In the genomic region with DNA sequence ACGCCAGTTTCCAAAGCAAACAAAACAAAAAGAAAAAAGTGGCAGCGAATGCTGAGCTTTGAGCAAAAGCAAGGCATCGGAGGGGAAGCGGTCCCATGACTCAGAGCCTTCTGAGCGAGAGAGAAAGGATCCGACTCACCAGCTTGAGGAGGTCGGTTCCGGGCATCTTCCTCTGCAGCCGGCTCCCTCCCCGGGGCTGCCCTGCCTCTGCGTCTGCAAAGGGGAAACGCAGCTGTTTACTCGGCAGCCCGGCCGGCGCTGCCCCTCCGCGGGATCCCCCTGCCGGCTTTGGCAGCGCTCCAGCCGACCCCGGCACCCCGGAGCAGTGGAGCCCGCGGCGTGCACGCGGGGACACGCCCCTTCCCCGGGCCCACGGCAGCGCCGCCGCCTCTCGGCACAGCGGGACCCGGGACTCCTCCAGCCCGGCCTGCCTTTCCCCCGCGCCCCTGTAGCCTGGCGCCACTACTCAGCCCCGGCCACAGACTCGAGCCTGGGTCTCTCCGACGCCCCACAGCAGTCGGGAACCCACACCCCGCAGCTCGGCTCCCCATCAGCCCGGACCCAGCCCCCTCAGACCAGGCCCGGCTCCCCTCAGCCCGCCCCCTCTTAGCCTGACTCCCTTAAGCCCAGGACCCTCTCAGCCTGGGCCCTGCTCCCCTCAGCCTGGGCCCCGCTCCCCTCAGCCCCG, we compare ENCODE assay signal across 8 mouse cellular contexts. TPM values are rescaled to one million over a fixed set of nuclear protein-coding genes. Genes with fewer than 3 reads are reported as not detected.
DNase-seq lines count a peak whose midpoint lies in the region; ATAC-seq and TF ChIP-seq lines count a peak whose summit lies in the region.

No protein-coding gene starts in this region.

- ATAC-seq in forebrain, postnatal 0 days: peak; percentile 35
- peak; percentile 43 to 63; a peak in 3 of 4 replicates for ATAC-seq in hematopoietic stem cell, adult 5-6 weeks (replicated peaks in 1 of 2; ENCODE audit: insufficient read depth in 1 of 2, low FRiP score in 2 of 2, low TSS enrichment in 1 of 2, low read depth in 1 of 2, poor library complexity in 2 of 2, severe bottlenecking in 2 of 2)

- H3K27ac ChIP-seq in MEL (ENCODE audit: control insufficient read depth, low read depth, low read length): peak overlapping the region; percentile 56
- no peak overlapping the region; the same call in 1 of the 2 replicates for H3K27ac ChIP-seq in cerebellum, adult 2 months (ENCODE audit: insufficient read depth, low read length)
- H3K27ac ChIP-seq in forebrain, postnatal 0 days (ENCODE audit: low read depth, low read length): peak overlapping the region; percentile 94

- peaks cover 4% of the 10 kb centered on the region for H3K79me2 ChIP-seq in MEL (ENCODE audit: control insufficient read depth, insufficient read depth, low read length, poor library complexity)

- H3K4me3 ChIP-seq in MEL (ENCODE audit: control insufficient read depth in 1 of 2, insufficient read depth in 1 of 2, low read depth in 2 of 2, low read length in 2 of 2): peak overlapping the region; percentile 66 to 81
- H3K4me3 ChIP-seq in cerebellum, adult 2 months (replicated peaks; ENCODE audit: insufficient read depth, low read depth, low read length): peak overlapping the region; percentile 77
- peak overlapping the region; percentile 79 for H3K4me3 ChIP-seq in forebrain, postnatal 0 days (ENCODE audit: low read depth, low read length)

- WGBS in cerebellum, adult 2 months: 1% methylated on average over 50 of the region's 53 CpGs
- 2% methylated on average over 37 of the region's 53 CpGs for WGBS in forebrain, postnatal 0 days

- TF ChIP-seq POLR2A in MEL (IDR thresholded peaks at IDR 0.05; ENCODE audit: control insufficient read depth in 1 of 2, insufficient read depth in 1 of 2, low read depth in 1 of 2, low read length in 2 of 2, poor library complexity in 1 of 2): peak in 1 of 2 experiments; percentile 30; a peak in 1 of 4 replicates
- no peak for TF ChIP-seq POLR2A in cerebellum, adult 2 months (IDR thresholded peaks at IDR 0.05; ENCODE audit: borderline replicate concordance, insufficient read depth, low read length)

- DNase-seq in MEL (ENCODE audit: low read depth, low spot score): peak; percentile 72
- DNase-seq in cerebellum, adult 2 months: peak; percentile 46 to 52
- peak; percentile 68 for DNase-seq in forebrain, postnatal 0 days
- peak; percentile 44 to 45 for DNase-seq in layer of hippocampus, postnatal 14 days (ENCODE audit: low spot score in 2 of 2)
- peak; percentile 42 for DNase-seq in lung, postnatal 25 days (ENCODE audit: low spot score)
- peak; percentile 71 for DNase-seq in retina, embryonic 14.5 days (ENCODE audit: low spot score)
- peak; percentile 77 for DNase-seq in thymus, postnatal 25 days

- peaks cover 0 to 12% of the 10 kb centered on the region in 2 experiments; a peak in 2 of 4 replicates for H3K36me3 ChIP-seq in MEL (ENCODE audit: control insufficient read depth in 1 of 2, insufficient read depth in 2 of 2, low read length in 2 of 2)
- no peaks in the 10 kb centered on the region for H3K36me3 ChIP-seq in forebrain, postnatal 0 days (ENCODE audit: insufficient read depth)

- H3K4me1 ChIP-seq in MEL (ENCODE audit: control insufficient read depth in 1 of 2, insufficient read depth in 2 of 2, low read length in 2 of 2): peaks cover 2 to 17% of the 10 kb centered on the region in 2 experiments; a peak in 3 of 4 replicates
- H3K4me1 ChIP-seq in cerebellum, adult 2 months (ENCODE audit: control insufficient read depth, insufficient read depth, low read length): peaks cover 8% of the 10 kb centered on the region; the same call in 1 of the 2 replicates
- no peaks in the 10 kb centered on the region for H3K4me1 ChIP-seq in forebrain, postnatal 0 days (ENCODE audit: insufficient read depth)

- no peak for TF ChIP-seq RAD21 in MEL (IDR thresholded peaks at IDR 0.05; ENCODE audit: low read depth, low read length)

- H3K4me2 ChIP-seq in forebrain, postnatal 0 days (ENCODE audit: low read depth): peak overlapping the region; percentile 82

- no peaks in the 10 kb centered on the region for H3K27me3 ChIP-seq in MEL (ENCODE audit: control insufficient read depth in 1 of 2, insufficient read depth in 2 of 2, low read length in 2 of 2)
- no peaks in the 10 kb centered on the region for H3K27me3 ChIP-seq in cerebellum, adult 2 months (ENCODE audit: control insufficient read depth, insufficient read depth, low read length)
- no peaks in the 10 kb centered on the region for H3K27me3 ChIP-seq in forebrain, postnatal 0 days (ENCODE audit: insufficient read depth, low read length)

- no peak for TF ChIP-seq EP300 in MEL (IDR thresholded peaks at IDR 0.05; ENCODE audit: low read depth in 1 of 2, low read length in 2 of 2)

- no peaks in the 10 kb centered on the region for H3K9me3 ChIP-seq in MEL (replicated peaks; ENCODE audit: insufficient read depth, low read length)
- no peaks in the 10 kb centered on the region for H3K9me3 ChIP-seq in forebrain, postnatal 0 days (ENCODE audit: low read length)

- no peak for TF ChIP-seq CTCF in MEL (IDR thresholded peaks at IDR 0.05 in 2 of 3, conservative IDR thresholded peaks at IDR 0.05 in 1 of 3; ENCODE audit: control insufficient read depth in 1 of 3, insufficient read depth in 1 of 3, low read depth in 2 of 3, low read length in 3 of 3, poor library complexity in 1 of 3, severe bottlenecking in 1 of 3)
- TF ChIP-seq CTCF in cerebellum, adult 2 months (IDR thresholded peaks at IDR 0.05; ENCODE audit: borderline replicate concordance, insufficient read depth, low read depth, low read length): no peak
- no peak for TF ChIP-seq CTCF in forebrain, postnatal 0 days (IDR thresholded peaks at IDR 0.05; ENCODE audit: low read depth)

- H3K9ac ChIP-seq in MEL (ENCODE audit: control insufficient read depth, low read depth, low read length, poor library complexity, severe bottlenecking): peak overlapping the region; percentile 69
- H3K9ac ChIP-seq in forebrain, postnatal 0 days: peak overlapping the region; percentile 78

TF ChIP-seq in MEL, 35 proteins besides CTCF, POLR2A, EP300 and RAD21:
- TF ChIP-seq UBTF (IDR thresholded peaks at IDR 0.05; ENCODE audit: borderline replicate concordance, insufficient read depth, low read depth, low read length) (no peak), TBP (IDR thresholded peaks at IDR 0.05; ENCODE audit: low read depth, low read length) (peak; percentile 65; the same call in 1 of the 2 replicates), MXI1 (IDR thresholded peaks at IDR 0.05; ENCODE audit: low read depth, low read length) (peak; percentile 82), KAT2A (conservative IDR thresholded peaks at IDR 0.05; ENCODE audit: low read depth, low read length) (no peak), HCFC1 (IDR thresholded peaks at IDR 0.05; ENCODE audit: low read depth, low read length) (no peak), MAZ (IDR thresholded peaks at IDR 0.05; ENCODE audit: low read depth, low read length) (no peak; the same call in 1 of the 2 replicates), ELF1 (IDR thresholded peaks at IDR 0.05; ENCODE audit: low read depth, low read length) (no peak), NELFE (IDR thresholded peaks at IDR 0.05; ENCODE audit: low read depth, low read length) (peak; percentile 15; the same call in 1 of the 2 replicates), SIN3A (IDR thresholded peaks at IDR 0.05; ENCODE audit: low read length) (peak; percentile 54; the same call in 1 of the 2 replicates), RCOR1 (IDR thresholded peaks at IDR 0.05; ENCODE audit: low read depth, low read length) (no peak), MAX (IDR thresholded peaks at IDR 0.05; ENCODE audit: low read length) (no peak), POLR2AphosphoS2 (IDR thresholded peaks at IDR 0.05; ENCODE audit: low read length) (no peak), JUND (IDR thresholded peaks at IDR 0.05; ENCODE audit: low read depth, low read length) (no peak), CHD2 (IDR thresholded peaks at IDR 0.05; ENCODE audit: low read length) (no peak)
TF ChIP-seq in MEL: peak in this region for 4.

RNA-seq across cellular contexts. Expression of gene Sgpl1, which starts 1.2 kb away (rescaled TPM):
- 7.9 and 8.7 TPM in 2 replicates for total RNA-seq in MEL (2012; rRNA removed)
- polyA plus RNA-seq in MEL (2012; ENCODE audit: insufficient read depth in 1 of 2, insufficient read length in 2 of 2, low read depth in 1 of 2, low replicate concordance in 2 of 2, missing spikeins in 1 of 2): 10 to 100 TPM in 1 of 2 experiments, not detected in 1; 11.7 TPM
- polyA plus RNA-seq in cerebellum, adult 2 months (2012; rRNA removed): 39.6 and 39.7 TPM in 2 replicates
- total RNA-seq in forebrain, postnatal 0 days (2014; rRNA removed): 40.6 and 50.6 TPM in 2 replicates
- 28.0 and 31.9 TPM in 2 replicates for polyA plus RNA-seq in forebrain, postnatal 0 days (2015; fragmentation: Nextera tagmentation; extraction: Ambion mirVana)
- total RNA-seq in hematopoietic stem cell, adult 5-6 weeks (2017): 28.6 and 57.9 TPM in 2 replicates
- 10 to 100 TPM; 26.4 to 26.7 TPM for total RNA-seq in layer of hippocampus, postnatal 14 days (2021)

RNA-seq across cellular contexts. Expression of gene Tbata, which starts 25.5 kb away (rescaled TPM):
- not detected in 2 replicates for total RNA-seq in MEL (2012; rRNA removed)
- not detected for polyA plus RNA-seq in MEL (2012; ENCODE audit: insufficient read depth in 1 of 2, insufficient read length in 2 of 2, low read depth in 1 of 2, low replicate concordance in 2 of 2, missing spikeins in 1 of 2)
- 38.2 and 43.5 TPM in 2 replicates for polyA plus RNA-seq in cerebellum, adult 2 months (2012; rRNA removed)
- 0.62 and 1.2 TPM in 2 replicates for total RNA-seq in forebrain, postnatal 0 days (2014; rRNA removed)
- polyA plus RNA-seq in forebrain, postnatal 0 days (2015; fragmentation: Nextera tagmentation; extraction: Ambion mirVana): 2.9 and 4.7 TPM in 2 replicates
- total RNA-seq in hematopoietic stem cell, adult 5-6 weeks (2017): not detected in 2 replicates
- total RNA-seq in layer of hippocampus, postnatal 14 days (2021): 10 to 100 TPM; 10.8 TPM

RNA-seq across cellular contexts. Expression of gene Pcbd1, which starts 57.1 kb away (rescaled TPM):
- not detected in 2 replicates for total RNA-seq in MEL (2012; rRNA removed)
- polyA plus RNA-seq in MEL (2012; ENCODE audit: insufficient read depth in 1 of 2, insufficient read length in 2 of 2, low read depth in 1 of 2, low replicate concordance in 2 of 2, missing spikeins in 1 of 2): not detected
- 25.7 and 26.3 TPM in 2 replicates for polyA plus RNA-seq in cerebellum, adult 2 months (2012; rRNA removed)
- total RNA-seq in forebrain, postnatal 0 days (2014; rRNA removed): 13.6 and 15.3 TPM in 2 replicates
- polyA plus RNA-seq in forebrain, postnatal 0 days (2015; fragmentation: Nextera tagmentation; extraction: Ambion mirVana): 29.7 and 47.8 TPM in 2 replicates
- total RNA-seq in hematopoietic stem cell, adult 5-6 weeks (2017): 8.8 and 14.5 TPM in 2 replicates
- total RNA-seq in layer of hippocampus, postnatal 14 days (2021): 10 to 100 TPM; 13.7 to 15.9 TPM
